Mouse (Mus musculus) Muller cell, postnatal 12 days (primary cell): Measurements from ENCODE around the gene Frat1.
A peak's percentile ranks its signal among the peaks of the same experiment; 100 is the strongest.

ENCODE experiments used
- DNase-seq: peaks from one replicate; pipeline ENCODE4 v3.0.0-alpha.2; 2015; ENCODE audit errors: inconsistent ontology term

Frat1 gene

GRCm38 (mm10) chr19:41816410-41816809 is 13.4 kb upstream of the Frat1 start:
- no peak for DNase-seq

DNA sequence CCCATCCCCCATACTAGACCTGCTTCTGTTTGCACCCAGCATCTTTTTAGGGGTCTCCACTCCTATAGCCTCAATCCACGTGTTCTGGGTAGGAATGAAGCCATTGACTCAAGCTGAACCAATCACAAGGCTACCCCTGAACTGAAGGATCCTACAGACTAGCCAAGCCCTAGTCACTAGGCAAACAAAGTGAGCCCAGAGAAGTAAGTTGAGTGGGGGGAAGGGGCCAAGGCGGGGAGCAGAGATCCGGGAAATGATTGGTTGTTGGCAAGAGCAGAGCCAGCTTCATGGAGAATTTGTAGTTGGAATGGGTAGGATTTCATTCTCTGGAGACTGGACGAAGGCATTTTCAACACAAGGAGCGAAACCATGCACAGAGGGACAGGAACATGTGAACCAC is 12.9 kb upstream of the Frat1 start:
- no peak for DNase-seq

DNA sequence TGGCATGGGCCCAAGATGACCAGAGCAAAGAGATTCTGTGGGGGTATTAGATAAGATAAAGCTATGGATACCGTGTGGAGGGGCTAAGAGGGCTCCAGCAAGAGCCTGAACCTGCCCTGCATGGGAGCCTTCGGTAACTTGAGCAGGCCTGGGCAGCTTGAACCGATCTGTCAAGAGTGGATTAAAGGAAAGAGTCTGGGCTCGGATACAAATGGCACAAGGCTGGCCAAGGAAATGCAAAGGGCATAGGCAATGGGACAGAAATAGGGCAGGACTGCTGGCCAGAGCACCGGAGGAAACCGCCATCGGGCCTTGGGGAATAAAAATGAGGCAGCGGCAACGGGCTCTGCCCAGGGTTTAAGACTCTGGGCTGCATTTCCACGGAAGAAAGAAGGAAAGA is 12.4 kb upstream of the Frat1 start:
- no peak for DNase-seq

DNA sequence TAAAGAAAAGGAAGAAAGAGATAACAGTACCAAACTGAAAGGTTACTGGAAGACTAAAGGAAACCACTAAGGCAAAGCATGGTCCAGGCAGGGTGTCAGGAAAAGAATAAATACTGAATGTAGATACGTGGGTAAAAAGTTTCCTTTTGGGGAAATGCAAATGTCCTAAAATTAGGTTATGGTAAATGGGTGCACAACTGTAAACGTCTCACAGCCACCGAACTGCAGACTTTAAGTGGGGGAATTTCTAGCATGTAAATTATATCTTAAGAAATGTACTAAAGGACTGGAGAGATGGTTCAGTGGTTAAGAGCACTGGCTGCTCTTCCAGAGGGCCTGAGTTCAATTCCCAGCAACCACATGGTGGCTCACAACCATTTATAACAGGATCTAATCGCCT is 11.0 kb upstream of the Frat1 start:
- DNase-seq = no peak

DNA sequence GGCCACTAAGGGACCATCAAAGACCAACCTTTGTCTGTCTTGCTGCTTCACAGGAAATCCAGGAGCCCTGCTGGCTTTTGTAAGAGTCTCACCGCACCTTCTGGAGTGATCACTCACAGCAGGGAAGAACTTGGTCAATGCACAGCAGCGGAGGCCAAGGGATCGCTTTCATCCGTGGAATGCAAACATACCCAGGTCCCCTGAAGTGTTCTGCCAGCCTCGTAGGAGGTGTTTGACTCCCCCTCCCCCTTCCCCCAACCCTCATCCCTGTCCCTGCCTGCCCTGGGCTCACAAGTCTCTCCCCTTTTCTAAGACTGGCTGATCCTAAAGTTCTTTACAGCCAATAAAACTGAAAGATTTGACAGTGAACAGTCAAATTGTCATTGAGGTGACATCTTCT is 8.3 kb upstream of the Frat1 start:
- no peak for DNase-seq

DNA sequence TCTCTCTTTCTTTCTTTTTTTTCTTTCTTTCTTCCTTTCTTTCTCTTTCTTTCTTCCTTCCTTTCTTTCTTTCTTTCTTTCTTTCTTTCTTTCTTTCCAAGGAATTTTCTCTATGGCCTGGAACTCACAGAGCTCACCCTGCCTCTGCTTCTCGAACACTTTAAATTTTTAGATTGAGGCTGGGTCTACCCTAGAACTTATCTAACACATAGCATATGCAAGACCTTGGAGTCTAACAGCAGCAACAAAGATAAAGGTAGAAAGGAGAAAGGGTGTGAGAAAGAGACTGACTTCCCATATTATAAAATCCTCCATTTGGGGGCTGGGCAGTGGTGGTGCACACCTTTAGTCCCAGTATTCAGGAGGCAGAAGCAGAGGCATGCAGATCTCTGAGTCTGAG is 7.2 kb upstream of the Frat1 start:
- no peak for DNase-seq

GRCm38 (mm10) chr19:41824950-41825349 is 4.8 kb upstream of the Frat1 start:
- no peak for DNase-seq

- no peak for DNase-seq
These were observed 3.2 kb upstream of the Frat1 start for GRCm38 (mm10) chr19:41826529-41826928.

- DNase-seq = no peak
These were observed 829 bp upstream of the Frat1 start for GRCm38 (mm10) chr19:41828941-41829340.

GRCm38 (mm10) chr19:41830106-41831031 is 599 bp downstream of the Frat1 start:
- peak; percentile 64 for DNase-seq

DNA sequence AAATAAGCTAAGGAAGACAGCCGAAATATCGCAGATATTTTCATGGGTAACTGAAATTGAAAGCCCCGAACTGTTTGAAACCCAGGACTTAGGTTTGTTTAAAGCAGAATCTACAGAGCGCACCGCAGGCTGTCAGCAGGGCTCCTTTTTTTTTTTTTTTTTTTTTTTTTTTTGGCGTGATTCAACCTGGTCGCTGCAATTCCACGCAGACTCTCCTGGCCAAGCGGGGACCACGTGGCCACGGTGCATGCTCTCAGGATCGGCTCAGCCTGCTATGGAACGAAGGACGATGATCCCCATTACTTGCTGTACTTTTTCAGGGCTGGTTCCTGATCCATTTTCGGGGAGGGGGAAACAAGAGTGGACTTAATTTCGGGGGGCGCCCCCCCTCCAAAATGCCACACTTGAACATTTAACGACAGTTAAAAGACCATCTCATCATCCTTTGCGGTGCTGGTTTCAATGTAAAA is 1.4 kb downstream of the Frat1 start:
- DNase-seq = no peak

DNA sequence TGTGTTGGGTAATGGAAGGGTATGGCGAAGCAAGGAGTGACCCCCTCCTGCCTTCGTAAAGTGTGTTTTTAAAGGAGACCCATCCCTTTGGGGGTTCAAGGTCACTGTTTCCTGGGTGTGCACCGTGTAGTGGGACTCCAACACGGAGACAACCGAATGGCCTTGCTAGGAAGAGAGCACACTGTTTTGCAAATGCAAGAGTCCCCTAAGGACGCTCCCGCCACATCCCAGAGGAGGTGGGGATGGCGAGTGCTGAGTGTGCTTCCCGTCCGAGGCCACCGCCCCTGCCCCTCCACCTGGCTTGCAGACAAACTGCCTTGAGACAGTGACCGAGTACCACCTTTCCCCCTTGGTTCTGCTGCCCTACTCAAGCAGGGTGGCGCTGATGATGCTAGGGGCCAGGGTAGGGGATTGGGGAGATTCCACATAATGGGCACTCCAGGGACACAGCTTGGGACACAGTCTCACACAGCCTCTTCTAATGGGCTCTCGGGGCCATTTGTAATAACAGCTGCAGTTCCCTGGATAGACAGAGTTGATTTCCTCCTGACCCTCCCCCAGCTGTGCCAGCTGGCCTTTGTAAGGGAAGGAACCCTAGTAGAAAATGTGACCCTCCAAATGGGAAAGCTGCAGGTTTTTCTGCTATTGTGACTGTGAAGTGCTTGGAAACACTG is 2.1 kb downstream of the Frat1 start:
- DNase-seq = no peak

GRCm38 (mm10) chr19:41832501-41833201 is 2.9 kb downstream of the Frat1 start:
- no peak for DNase-seq

DNA sequence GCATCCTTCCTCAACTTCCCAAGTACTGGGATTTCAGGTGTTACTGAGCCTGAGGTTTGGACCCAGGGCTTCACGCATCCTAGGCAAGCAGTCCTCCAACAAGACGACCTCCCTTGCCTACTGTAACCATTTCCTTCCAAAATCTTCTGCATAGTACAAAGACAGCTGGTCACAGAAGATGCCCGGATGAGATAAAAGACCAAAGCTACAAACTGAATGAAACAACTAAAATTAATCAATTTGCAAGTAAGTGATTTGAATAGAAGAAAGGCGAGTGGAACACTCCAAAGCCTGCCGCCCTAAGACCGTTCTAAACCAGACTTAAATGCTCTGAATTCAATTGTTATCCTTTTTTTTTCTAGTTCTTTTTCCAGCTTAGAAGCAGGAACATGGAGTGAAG is 5.6 kb downstream of the Frat1 start:
- DNase-seq = no peak

DNA sequence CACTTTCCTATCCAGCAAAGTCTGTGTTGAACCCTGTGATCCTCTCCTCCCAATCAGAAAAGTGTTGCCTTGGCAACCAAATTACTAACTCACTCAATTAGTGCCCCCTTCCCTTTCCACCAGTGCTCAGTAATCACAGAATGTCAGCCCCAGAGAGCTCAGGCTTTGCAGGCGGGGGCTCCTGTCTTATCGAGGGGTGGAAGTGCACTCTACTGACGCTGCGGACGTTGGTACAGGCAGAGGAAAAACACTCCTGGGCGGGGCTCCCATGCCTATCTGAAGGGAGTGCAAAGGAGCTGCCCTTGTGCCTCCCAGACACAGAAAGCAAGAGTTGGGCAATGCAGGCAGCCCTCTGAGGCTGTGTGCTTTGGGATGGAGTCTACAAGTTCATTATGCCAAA is 6.0 kb downstream of the Frat1 start:
- DNase-seq = peak; percentile 37

DNA sequence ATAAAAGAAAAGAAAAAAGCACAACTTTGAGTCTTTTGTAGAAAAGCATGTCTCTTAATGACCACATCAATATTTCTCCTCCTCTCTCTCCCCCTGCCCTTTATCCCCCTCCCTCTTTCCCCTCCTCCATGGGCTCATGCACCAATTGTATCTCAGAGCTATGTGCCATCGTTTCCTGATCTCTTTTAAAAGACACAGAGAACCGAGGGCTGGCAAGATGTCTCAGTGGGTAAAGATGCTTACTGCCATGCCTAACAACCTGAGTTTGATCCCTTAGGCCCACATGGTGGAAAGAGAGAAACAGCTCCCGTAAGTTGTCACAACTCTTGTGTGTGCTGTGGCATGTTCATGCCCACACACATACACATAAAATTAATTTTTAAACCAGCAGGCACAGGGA is 6.9 kb downstream of the Frat1 start:
- DNase-seq = no peak

- no peak for DNase-seq
These were observed 7.6 kb downstream of the Frat1 start for GRCm38 (mm10) chr19:41837194-41837916.

- no peak for DNase-seq
These were observed 8.1 kb downstream of the Frat1 start for GRCm38 (mm10) chr19:41837917-41838261.

DNA sequence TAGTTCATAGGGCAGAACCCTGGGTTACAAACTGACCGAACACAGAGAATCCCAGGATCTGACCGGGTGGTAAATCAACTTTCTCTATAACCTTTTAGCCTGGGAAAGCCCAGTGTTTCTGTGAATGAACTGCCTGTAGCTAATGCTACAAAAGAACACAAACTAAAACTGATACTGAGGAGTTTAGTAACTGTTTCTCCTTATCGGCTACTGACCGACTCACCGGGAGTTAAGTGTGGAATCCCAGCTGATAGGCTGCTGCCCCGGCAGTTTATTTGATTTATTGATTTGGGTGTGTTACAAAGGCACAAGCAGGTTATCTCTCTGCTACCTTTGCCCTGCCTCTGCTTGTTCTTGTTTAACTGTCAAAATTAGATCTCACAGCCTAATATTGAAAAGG is 9.0 kb downstream of the Frat1 start:
- DNase-seq = no peak

DNA sequence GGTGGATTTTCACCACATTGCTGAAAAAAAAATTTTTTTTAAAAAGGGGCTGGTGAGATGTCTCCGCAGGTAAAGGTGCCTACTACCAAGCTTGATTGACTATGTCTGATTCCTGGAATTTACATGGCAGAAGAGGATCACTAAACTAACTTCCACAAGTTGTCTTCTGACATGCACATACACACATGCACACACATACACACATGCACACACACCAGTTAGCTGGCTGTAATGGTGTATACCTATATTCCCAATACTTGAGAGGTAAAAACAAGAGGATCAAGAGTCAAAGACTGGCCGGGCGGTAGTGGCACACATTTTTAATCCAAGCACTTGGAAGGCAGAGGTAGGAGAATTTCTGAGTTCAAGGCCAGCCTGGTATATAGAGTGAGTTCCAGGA is 9.9 kb downstream of the Frat1 start:
- no peak for DNase-seq

DNA sequence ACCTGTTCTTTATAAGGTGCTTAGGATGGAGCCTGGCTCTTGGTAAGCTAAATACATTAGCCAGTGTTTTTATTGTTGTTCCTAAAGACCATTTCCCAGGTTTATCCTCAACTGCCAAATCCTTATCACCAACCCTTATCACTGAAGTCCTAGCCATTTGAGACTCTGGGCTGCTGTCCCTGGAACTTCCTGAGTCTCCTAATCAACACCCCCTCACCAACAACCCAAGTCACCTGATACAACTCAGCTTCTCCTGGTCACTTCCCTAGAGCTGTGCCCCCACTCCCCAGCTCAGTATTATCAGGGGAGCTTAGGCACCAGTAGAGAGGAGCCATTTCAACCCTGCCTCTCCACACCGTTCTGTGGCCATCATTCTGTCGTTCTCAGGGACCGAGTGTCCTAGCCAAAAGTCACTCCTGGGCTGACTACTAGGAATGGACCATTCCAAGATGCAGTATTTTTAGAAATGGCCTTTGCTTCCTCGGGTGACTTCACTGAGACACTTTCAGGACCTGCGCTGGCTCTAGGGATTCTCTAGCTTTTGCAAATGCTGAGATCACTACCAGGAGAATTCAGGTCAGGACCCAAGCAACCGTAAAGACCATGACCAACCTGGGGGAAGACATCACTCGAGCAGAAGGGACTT is 11.5 kb downstream of the Frat1 start:
- no peak for DNase-seq
